Mouse (Mus musculus) C2C12 (cell line): ENCODE results near the gene Bmp8b. TPM values are rescaled to one million over a fixed set of nuclear protein-coding genes. Genes with fewer than 3 reads are reported as not detected.

ENCODE experiments used
- H3K27me3 ChIP-seq: one replicate; pipeline ENCODE4 v1.6.1; 2011; ENCODE audit not compliant: control insufficient read depth, insufficient read depth, insufficient read length
- H3K36me3 ChIP-seq: one replicate; pipeline ENCODE4 v1.6.1; 2011; ENCODE audit not compliant: control insufficient read depth, insufficient read depth
- H3K4me3 ChIP-seq: one replicate; pipeline ENCODE4 v1.5.1; 2011; ENCODE audit warnings: mild to moderate bottlenecking, control low read depth; ENCODE audit not compliant: poor library complexity, insufficient read depth, severe bottlenecking
- H3K79me2 ChIP-seq: one replicate; pipeline ENCODE4 v1.6.1; 2011; ENCODE audit not compliant: control insufficient read depth, insufficient read depth
- H3K79me3 ChIP-seq: one replicate; pipeline ENCODE4 v1.6.1; 2011; ENCODE audit warnings: low read depth, control low read depth
- H3ac ChIP-seq: one replicate; pipeline ENCODE3; 2011; ENCODE audit warnings: low read depth; ENCODE audit not compliant: control insufficient read depth, insufficient read length
- CEBPB ChIP-seq: IDR thresholded peaks from one replicate; pipeline ENCODE4 v1.6.1; 2011; ENCODE audit warnings: low read depth, mild to moderate bottlenecking, control low read depth, moderate library complexity
- CTCF ChIP-seq: IDR thresholded peaks from one replicate; pipeline ENCODE4 v1.5.1; 2011; ENCODE audit not compliant: control insufficient read depth, insufficient read depth, insufficient read length
- FOSL1 ChIP-seq: IDR thresholded peaks from one replicate; pipeline ENCODE4 v1.8.0; 2011; ENCODE audit warnings: mild to moderate bottlenecking, low read length; ENCODE audit not compliant: poor library complexity, insufficient read depth, severe bottlenecking
- MAX ChIP-seq: IDR thresholded peaks from one replicate; pipeline ENCODE4 v1.6.1; 2011; ENCODE audit warnings: mild to moderate bottlenecking, control low read depth
- MYOD1 ChIP-seq: IDR thresholded peaks from one replicate; pipeline ENCODE4 v1.6.1; 2011; ENCODE audit warnings: low read depth; ENCODE audit not compliant: control insufficient read depth, insufficient read length
- MYOG ChIP-seq: IDR thresholded peaks from one replicate; pipeline ENCODE4 v1.6.1; 2011; ENCODE audit not compliant: control insufficient read depth, insufficient read length; ENCODE audit errors: extremely low read depth
- USF1 ChIP-seq: IDR thresholded peaks from one replicate; pipeline ENCODE4 v1.6.1; 2011; ENCODE audit warnings: low read depth, mild to moderate bottlenecking, control low read depth, moderate library complexity
- polyA plus RNA-seq: library from polyadenylated mRNA; unstranded; fragments of >200 nt; fragmentation: generic; extraction: Trizol; gene quantifications from one replicate; pipeline ENCODE4 v1.2.1, GENCODE M21; 2012; ENCODE audit warnings: missing spikeins

Gene Bmp8b
- polyA plus RNA-seq, 1 experiment, result not detected

DNA sequence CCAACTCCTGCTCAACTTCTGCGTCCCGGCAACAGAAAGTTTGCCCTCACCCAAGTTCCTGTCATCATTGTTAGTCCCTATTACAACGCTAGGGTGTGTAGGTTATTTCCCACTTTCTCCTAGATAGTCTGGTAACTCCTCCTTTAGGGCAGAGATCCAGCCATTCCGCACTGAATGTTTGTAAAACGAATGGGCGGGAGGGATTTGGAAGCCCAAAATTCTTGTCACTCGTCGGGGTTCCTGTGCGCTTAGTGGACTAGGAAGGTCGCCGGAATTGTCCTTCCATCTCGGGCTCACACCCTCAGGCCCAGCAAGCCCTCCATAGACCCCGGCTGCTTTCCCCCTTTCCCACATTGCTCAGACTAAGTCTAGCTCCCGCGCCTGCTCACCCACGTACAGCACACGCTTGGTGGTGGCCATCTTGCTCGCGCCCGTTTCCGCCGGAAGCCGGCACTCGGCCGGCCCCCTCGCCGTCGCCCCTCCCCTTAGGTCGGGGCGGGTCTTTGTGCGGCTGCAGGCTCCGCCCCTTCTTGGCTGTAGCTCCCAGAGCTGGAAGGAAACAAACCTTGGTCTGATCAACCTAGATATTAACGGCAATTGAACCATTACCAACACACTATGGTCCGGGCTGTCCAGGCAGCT is 34.7 kb downstream of the Bmp8b start, which contains the start of gene Ppie:
Gene Ppie, minus strand, starts transcription at position 439 of the 642 bp plus-strand sequence.
- H3ac ChIP-seq, result peak within 1 kb of the TSS; percentile 90
- no peak for TF ChIP-seq MYOG
- no peak for TF ChIP-seq USF1
- no peak for TF ChIP-seq CEBPB
- no peak for TF ChIP-seq CTCF
- TF ChIP-seq FOSL1, result no peak
- TF ChIP-seq MAX, result no peak
- TF ChIP-seq MYOD1, result no peak
- peaks cover 32% of the 10 kb centered on the region for H3K79me2 ChIP-seq
- peaks cover 29% of the 10 kb centered on the region for H3K36me3 ChIP-seq
- peak within 1 kb of the TSS; percentile 68 for H3K4me3 ChIP-seq
- H3K79me3 ChIP-seq, result peaks cover 16% of the 10 kb centered on the region
- H3K27me3 ChIP-seq, result peaks cover 5% of the 10 kb centered on the region

DNA sequence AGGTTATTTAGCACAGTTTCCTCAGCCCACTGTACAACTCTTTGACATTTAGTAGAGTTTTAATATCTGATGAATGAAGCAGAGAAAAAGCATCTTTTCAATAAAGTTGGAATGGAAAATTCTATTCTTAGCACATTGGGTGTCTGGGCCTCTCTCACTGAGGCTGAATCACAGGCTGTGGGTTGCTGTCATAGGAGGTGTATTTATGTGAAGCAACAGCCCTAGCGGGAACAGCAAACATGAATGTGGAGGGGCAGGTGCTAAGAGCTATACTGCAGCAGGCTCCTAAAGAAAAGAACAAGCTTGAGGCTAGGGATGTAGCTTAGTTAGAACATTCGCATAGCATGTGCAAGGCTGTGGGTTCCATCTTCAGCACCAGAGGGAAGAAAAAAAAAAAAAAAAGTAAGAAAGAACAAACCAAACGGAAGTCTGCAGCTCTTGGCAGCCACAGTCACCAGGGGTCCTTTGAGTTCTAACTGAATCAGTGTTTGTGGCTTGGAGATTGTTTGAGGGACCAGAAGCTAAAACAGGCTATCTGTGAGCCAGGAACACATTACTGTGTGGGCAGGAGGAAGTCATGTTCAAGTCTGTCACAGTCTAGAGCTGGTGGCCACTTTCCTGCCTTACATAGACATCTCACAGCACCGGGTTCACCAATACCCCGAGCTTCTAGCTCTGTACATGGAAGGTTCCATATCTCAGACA is 42.6 kb downstream of the Bmp8b start:
- H3K4me3 ChIP-seq, result no peak overlapping the region
- TF ChIP-seq FOSL1 (no peak), MYOD1 (no peak), MAX (no peak), CTCF (no peak), CEBPB (no peak), USF1 (no peak)
- no peaks in the 10 kb centered on the region for H3K36me3 ChIP-seq
- peaks cover 28% of the 10 kb centered on the region for H3K27me3 ChIP-seq
- H3K79me2 ChIP-seq, result no peaks in the 10 kb centered on the region
- no peaks in the 10 kb centered on the region for H3K79me3 ChIP-seq
- no peak overlapping the region for H3ac ChIP-seq

DNA sequence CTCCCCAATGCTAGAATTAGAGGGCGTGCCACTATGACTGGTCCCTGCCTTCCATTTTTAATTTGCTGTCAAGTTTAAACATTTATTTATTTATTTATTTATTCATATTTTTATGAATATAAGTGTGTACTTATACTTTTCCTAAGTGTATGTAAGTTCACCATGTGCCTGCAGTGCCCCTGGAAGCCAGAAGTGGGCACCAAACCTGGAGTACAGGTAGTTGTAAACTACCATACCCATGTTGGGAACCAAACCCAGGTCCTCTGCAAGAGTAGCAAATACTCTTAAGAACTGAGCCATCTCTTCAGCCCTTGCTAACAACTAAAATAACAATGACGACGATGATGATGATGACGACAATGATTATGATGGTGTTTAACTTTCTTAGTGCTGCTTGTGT is 47.0 kb downstream of the Bmp8b start:
- Histone ChIP-seq H3K36me3 (no peaks in the 10 kb centered on the region), H3K27me3 (peaks cover 20% of the 10 kb centered on the region), H3ac (no peak overlapping the region), H3K79me2 (no peaks in the 10 kb centered on the region), H3K4me3 (no peak overlapping the region), H3K79me3 (no peaks in the 10 kb centered on the region)
- TF ChIP-seq MYOG, result no peak

DNA sequence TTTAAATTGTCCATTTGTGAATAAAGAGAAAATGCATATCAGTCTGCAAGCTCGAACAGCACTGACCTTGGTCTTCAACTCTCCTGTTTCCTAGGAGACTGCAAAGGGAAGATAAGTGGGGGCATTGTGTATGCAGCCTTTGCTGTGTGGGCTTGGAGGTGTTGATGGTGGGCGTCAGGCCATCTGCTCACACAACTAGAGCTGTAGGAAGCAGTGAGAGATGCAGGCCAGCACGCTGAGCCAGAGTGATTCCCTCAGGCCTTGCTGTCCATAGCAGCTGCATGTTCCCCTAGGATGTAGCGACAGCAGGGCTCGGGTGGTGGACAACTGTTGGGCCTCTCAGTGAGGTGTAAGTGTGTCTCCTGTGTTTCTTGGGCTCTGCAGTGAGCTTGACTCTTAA is 48.0 kb downstream of the Bmp8b start:
- Histone ChIP-seq H3K4me3 (no peak overlapping the region), H3ac (no peak overlapping the region), H3K79me2 (no peaks in the 10 kb centered on the region), H3K27me3 (peaks cover 11% of the 10 kb centered on the region), H3K79me3 (no peaks in the 10 kb centered on the region), H3K36me3 (no peaks in the 10 kb centered on the region)
- TF ChIP-seq USF1 (no peak), CEBPB (no peak), MYOD1 (no peak), FOSL1 (no peak), MYOG (no peak), MAX (no peak), CTCF (no peak)

DNA sequence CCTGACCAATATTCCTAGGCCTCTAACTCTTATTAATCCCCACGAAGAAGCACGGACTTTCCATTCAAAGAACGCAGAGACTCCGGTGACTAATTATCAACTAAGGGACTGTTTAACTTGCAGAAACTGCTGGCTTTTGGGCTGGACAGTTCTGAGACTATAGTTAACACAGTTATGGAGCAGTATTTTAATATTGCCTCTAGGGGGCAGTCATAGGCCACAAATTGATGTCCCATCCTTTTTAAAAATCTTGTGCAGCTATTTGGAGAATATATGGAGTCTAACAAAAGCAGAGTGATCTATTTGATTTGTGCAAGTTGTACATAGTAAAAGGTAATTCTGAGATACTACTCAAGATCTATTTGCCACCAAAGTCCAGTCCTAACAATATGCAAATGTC is 50.0 kb downstream of the Bmp8b start:
- H3ac ChIP-seq, result no peak overlapping the region
- H3K27me3 ChIP-seq, result peaks cover 20% of the 10 kb centered on the region
- no peaks in the 10 kb centered on the region for H3K36me3 ChIP-seq
- no peaks in the 10 kb centered on the region for H3K79me3 ChIP-seq
- no peak for TF ChIP-seq FOSL1
- no peak for TF ChIP-seq USF1
- TF ChIP-seq CTCF, result no peak
- no peak for TF ChIP-seq MAX
- no peak for TF ChIP-seq CEBPB
- no peak for TF ChIP-seq MYOD1
- no peak overlapping the region for H3K4me3 ChIP-seq
- no peaks in the 10 kb centered on the region for H3K79me2 ChIP-seq

DNA sequence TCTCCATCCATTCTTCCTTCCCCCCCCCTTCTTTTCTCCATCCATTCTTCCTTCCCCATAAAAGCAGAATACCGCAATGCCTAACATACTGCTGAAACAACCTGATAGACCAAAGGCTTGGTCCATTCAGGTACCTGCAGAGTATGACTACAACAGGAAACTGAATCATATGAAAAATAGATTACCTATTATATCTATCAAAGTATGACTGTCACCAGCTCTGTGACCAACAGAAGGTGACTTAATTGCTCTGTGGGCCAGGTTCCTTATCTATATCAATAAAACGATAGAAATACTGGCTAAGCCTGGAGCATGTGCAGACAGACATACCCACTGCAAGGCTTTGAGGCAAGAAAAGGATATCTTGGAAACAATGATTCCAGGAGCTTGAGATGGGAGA is 50.5 kb downstream of the Bmp8b start:
- Histone ChIP-seq H3K79me3 (no peaks in the 10 kb centered on the region), H3K27me3 (peaks cover 23% of the 10 kb centered on the region), H3ac (no peak overlapping the region), H3K36me3 (no peaks in the 10 kb centered on the region), H3K4me3 (no peak overlapping the region), H3K79me2 (no peaks in the 10 kb centered on the region)
- TF ChIP-seq USF1 (no peak), CEBPB (no peak), FOSL1 (no peak), CTCF (no peak)
